Mouse (Mus musculus) midbrain, embryonic 10.5 days (tissue): ENCODE results near the gene Itga7. TPM values are rescaled to one million over a fixed set of nuclear protein-coding genes. Genes with fewer than 3 reads are reported as not detected.

Experiments used
- DNase-seq: peaks from one replicate; pipeline ENCODE4 v3.0.0-alpha.2; 2017; ENCODE audit warnings: low spot score
- H3K27ac ChIP-seq: fragments of 300-500 bp; sonication (generic); replicated peaks from 2 replicates; pipeline ENCODE4 v1.5.1; 2016; ENCODE audit warnings: mild to moderate bottlenecking
- H3K27me3 ChIP-seq: fragments of 300-500 bp; sonication (generic); 2 replicates; pipeline ENCODE4 v1.6.1; 2016; ENCODE audit warnings: low read depth, mild to moderate bottlenecking; ENCODE audit not compliant: poor library complexity, severe bottlenecking
- H3K36me3 ChIP-seq: fragments of 300-500 bp; sonication (generic); 2 replicates; pipeline ENCODE4 v1.6.1; 2016; ENCODE audit warnings: mild to moderate bottlenecking, moderate library complexity
- H3K4me1 ChIP-seq: fragments of 300-500 bp; sonication (generic); 2 replicates; pipeline ENCODE4 v1.6.1; 2016
- H3K4me3 ChIP-seq: fragments of 300-500 bp; sonication (generic); 2 replicates; pipeline ENCODE4 v1.5.1; 2016; ENCODE audit warnings: mild to moderate bottlenecking, moderate library complexity
- H3K9me3 ChIP-seq: fragments of 300-500 bp; sonication (generic); replicated peaks from 2 replicates; pipeline ENCODE4 v1.6.1; 2016; ENCODE audit warnings: mild to moderate bottlenecking
- WGBS: fragments of 180-500 bp; shearing (Covaris S2); methylation state at CpG from one replicate; pipeline ENCODE4 v1.1.7; 2016; 5-methylcytosine and 5-hydroxymethylcytosine counted together
- polyA plus RNA-seq: library from polyadenylated mRNA; unstranded; fragments of >200 nt; fragmentation: Nextera tagmentation; extraction: Ambion mirVana; gene quantifications from 2 replicates; pipeline ENCODE4 v1.2.1, GENCODE M21; 2016

The Itga7 gene
- polyA plus RNA-seq, 1 experiment from 2014 or later, result 1.9 TPM

DNA sequence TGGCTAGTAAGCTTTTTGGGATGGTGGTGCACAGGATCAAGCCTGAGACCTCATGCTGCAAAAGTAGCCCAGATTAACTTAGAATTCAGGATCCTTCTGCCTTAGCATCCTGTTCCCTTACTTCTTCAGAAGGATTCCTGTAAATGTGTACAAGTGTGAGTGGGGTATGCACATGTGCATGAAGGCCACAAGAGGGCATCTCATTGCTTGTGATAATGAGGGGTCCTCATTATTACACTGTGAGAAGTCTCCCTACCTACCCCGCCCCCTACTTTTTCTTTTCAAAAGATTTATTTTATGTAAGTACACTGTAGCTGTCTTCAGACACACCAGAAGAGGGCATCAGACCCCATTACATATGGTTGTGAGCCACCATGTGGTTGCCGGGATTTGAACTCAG lies 18.1 kb upstream of the Itga7 start:
- WGBS, result 84% methylated on average over 2 of the region's 2 CpGs
- Histone ChIP-seq H3K36me3 (peaks cover 46% of the 10 kb centered on the region), H3K4me1 (peaks cover 40% of the 10 kb centered on the region), H3K27ac (no peak overlapping the region), H3K4me3 (no peak overlapping the region), H3K27me3 (peaks cover 19% of the 10 kb centered on the region), H3K9me3 (no peaks in the 10 kb centered on the region)
- DNase-seq, result no peak

DNA sequence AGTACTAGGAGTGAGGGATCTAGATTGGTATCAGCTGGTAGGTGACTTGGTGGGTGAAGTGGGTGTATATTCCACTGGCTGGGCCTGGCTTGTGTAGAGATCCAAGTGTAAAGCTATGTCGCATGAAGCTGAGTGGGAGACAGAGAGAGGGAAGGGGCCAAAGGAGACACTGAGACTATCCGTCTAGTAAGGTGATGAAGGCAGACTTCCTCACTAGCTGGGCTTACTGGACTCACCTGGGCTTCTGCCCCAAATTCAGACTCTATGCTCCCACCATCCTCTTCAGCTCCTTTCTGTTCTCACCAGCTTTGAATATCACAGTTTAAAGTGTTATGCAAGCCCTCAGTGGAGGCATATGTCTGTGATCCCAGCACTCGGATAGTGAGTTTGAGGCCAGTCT lies 17.0 kb upstream of the Itga7 start:
- Histone ChIP-seq H3K27ac (no peak overlapping the region), H3K36me3 (peaks cover 41% of the 10 kb centered on the region), H3K4me1 (peaks cover 43% of the 10 kb centered on the region), H3K27me3 (peaks cover 8% of the 10 kb centered on the region), H3K4me3 (no peak overlapping the region), H3K9me3 (no peaks in the 10 kb centered on the region)
- no peak for DNase-seq
- 87% methylated on average over 3 of the region's 3 CpGs for WGBS

DNA sequence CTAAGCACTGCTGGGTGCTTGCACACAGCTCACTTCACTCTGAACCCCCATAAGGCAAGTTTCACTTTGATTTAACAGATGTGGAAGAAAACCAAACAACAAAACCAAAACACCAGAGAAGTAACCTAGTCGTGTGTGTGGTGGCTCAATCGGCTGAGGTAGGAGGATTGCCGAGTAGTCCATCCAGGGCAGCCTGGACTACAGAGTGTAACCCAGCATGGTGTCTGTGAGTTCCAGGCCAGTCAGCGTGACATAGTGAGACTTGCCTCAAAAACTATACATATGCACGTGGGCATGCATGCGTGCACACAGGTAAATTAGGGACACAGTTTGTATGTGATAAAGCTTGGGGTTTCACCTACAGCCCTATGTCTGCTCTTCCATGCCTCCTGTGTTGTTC lies 16.2 kb upstream of the Itga7 start:
- H3K4me1 ChIP-seq, result peaks cover 51% of the 10 kb centered on the region
- WGBS, result 89% methylated on average over 6 of the region's 6 CpGs

DNA sequence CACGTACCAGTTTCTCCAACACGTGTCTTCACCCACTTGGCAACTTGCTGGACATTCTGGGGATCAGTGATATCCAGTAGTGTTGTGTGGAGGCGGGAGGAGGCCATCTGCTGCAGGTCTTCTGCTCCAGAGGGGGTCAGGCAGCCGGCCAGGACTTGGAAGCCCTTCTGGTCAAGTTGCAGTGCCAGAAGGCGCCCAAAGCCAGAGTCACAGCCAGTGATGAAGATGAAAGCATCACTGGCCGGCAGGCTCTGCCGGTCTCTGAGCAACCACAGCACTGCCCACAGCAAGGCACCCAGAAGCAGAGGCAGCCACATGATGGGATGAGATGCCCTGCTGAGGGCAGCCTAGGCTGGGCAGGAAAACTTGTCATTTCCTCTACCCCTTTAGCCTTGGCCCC lies 15.4 kb upstream of the Itga7 start:
- Histone ChIP-seq H3K27ac (no peak overlapping the region), H3K9me3 (no peaks in the 10 kb centered on the region), H3K4me3 (no peak overlapping the region), H3K27me3 (no peaks in the 10 kb centered on the region), H3K4me1 (peaks cover 53% of the 10 kb centered on the region), H3K36me3 (peaks cover 36% of the 10 kb centered on the region)
- WGBS, result 80% methylated on average over 7 of the region's 7 CpGs
- DNase-seq, result no peak

More for the DNA sequence above, 16.2 kb upstream of the Itga7 start:
- H3K9me3 ChIP-seq, result no peaks in the 10 kb centered on the region
- peaks cover 2% of the 10 kb centered on the region; the same call in 1 of the 2 replicates for H3K27me3 ChIP-seq
- H3K27ac ChIP-seq, result no peak overlapping the region
- no peak overlapping the region for H3K4me3 ChIP-seq
- DNase-seq, result no peak
- peaks cover 36% of the 10 kb centered on the region for H3K36me3 ChIP-seq

DNA sequence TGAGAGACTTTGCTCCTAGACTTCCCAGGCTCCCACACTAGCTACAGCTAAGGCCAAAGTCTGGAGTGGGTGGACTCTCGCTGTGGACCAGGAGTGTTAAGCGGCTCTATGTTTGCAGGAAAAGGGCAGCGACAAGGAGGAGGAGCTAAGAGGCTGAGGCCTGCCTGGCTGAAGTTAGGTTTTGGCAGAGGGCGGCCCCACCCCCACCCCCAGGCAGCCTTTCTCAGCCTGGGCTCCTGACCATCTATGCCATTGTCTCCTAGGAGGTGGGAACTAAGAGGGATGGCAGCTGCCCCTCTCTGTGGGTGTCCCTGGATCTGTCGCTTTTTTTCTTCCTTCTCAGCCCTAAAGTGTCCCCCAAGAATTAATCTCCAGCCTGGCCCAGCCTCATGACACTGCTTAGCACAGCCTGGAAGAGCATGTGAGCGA lies 14.4 kb upstream of the Itga7 start:
- 9% methylated on average over 6 of the region's 6 CpGs for WGBS
- Histone ChIP-seq H3K9me3 (no peaks in the 10 kb centered on the region), H3K4me3 (no peak overlapping the region), H3K27ac (peak overlapping the region; percentile 57), H3K36me3 (peaks cover 30% of the 10 kb centered on the region), H3K4me1 (peaks cover 54% of the 10 kb centered on the region), H3K27me3 (no peaks in the 10 kb centered on the region)
- peak; percentile 37 for DNase-seq

DNA sequence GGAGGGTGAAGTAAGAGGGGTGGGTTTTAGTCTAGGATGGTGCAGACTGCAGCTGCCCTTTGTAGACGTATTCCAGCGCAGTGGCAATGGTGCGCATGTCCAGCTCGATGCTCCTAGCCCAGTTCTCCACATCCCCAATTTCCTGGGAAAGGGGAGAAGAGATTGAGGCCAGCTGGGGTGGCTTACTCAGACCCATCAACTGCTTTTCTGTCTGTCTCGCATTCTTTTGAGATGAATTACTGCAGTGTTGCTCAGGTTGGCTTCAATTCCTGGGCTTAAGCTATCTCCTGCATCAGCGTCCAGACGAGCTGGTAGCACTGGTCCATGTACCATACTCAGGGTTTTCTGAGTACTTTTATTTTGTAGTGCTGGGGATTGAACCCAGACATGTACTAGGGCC lies 13.7 kb upstream of the Itga7 start:
- Histone ChIP-seq H3K36me3 (peaks cover 29% of the 10 kb centered on the region), H3K4me1 (peaks cover 54% of the 10 kb centered on the region), H3K27ac (peak overlapping the region; percentile 57), H3K27me3 (no peaks in the 10 kb centered on the region), H3K4me3 (no peak overlapping the region), H3K9me3 (no peaks in the 10 kb centered on the region)
- DNase-seq, result no peak
- WGBS, result 84% methylated on average over 7 of the region's 7 CpGs

DNA sequence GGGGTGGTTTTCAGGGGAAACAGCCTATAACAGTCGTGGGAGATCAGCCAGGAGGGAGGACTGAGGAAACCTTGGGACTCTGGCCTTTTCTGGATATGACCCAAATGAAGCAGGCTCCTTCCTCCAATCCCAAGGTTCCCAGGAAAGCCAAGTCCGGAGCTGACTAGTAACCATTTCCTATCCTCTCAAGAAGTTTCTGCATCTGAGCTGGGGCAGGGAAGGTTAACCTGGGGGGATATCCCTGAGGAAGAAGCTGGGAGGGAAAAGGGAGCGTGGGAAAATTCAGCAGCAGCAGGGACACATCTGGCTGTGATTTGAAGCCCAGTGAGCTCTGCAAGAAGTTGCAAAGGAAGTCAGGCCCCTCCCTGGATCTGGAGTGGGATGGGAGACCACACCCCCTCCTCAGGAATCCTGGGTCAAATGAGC lies 12.9 kb upstream of the Itga7 start:
- DNase-seq, result no peak
- peaks cover 25% of the 10 kb centered on the region for H3K36me3 ChIP-seq
- no peaks in the 10 kb centered on the region for H3K27me3 ChIP-seq
- peaks cover 54% of the 10 kb centered on the region for H3K4me1 ChIP-seq
- H3K27ac ChIP-seq, result no peak overlapping the region
- no peaks in the 10 kb centered on the region for H3K9me3 ChIP-seq
- no peak overlapping the region for H3K4me3 ChIP-seq
- 80% methylated on average over 3 of the region's 3 CpGs for WGBS

DNA sequence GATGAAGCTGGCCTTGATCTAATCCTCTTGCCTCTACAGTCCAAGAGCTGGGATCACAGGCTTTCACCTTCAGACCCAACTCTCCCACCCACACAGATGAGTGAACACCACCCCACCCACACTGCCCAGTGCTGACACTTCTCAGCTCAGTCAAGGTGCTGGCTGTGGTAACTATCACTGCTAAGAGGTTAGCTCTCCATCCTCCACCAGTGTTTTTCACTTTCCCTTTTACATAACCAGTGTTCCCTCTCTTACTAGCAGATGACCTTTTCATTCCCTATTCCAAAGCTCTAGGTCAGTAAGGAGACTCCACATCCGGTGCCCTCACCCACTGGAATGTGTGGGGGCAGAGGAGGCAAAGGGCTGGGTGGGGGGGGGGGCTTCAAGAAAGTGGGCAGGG lies 12.4 kb upstream of the Itga7 start:
- Histone ChIP-seq H3K9me3 (no peaks in the 10 kb centered on the region), H3K4me3 (no peak overlapping the region), H3K4me1 (peaks cover 54% of the 10 kb centered on the region), H3K36me3 (peaks cover 22% of the 10 kb centered on the region), H3K27ac (no peak overlapping the region), H3K27me3 (no peaks in the 10 kb centered on the region)
- DNase-seq, result no peak
- 76% methylated on average over 1 of the region's 1 CpGs for whole genome bisulfite sequencing

DNA sequence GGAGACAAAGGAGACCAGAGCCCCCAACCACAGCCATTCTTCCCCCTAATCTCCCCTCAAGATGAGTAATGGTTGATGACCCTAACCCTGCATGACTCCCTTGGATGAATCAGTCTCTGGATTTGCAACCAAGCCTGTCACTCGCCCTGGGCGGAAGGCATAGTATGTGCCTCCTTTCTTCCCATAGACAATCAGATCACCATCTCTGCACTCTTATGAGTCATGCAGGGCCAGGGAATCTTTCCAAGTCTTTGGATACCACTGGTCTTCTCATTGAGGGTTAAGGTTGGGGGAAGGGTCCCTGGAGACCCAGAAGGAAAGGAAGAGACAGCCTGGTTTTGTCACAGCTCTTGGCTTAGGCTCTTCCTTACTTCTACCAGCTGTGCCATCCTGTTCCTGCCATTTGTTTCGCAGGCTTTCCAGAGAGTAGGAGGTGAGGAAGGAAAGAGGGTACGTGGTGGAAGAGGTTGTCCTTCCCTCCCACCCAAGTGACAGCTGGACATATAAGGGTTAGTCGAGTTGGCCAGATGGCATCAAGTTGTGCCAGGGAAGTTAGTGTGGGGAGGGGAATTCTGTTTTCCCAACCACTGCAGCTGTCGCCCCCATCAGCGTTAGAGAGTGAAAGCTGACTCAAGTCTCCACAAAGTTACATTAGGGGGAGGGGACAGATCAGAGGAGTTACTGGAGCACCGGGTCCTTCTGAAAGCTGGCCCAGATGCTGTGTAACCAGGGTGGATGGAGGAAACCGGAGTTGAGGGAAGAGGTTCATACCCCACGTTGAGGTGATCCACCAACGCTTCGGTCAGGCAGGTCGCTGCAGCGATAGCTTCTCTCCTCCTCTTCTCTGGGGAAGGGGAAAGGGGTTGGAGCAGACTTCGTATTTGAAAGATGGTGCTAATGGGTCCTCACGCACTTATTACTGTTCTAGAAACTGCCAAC lies 11.5 kb upstream of the Itga7 start:
- Histone ChIP-seq H3K4me1 (peaks cover 54% of the 10 kb centered on the region), H3K9me3 (no peaks in the 10 kb centered on the region), H3K27ac (peak overlapping the region; percentile 93), H3K4me3 (peak overlapping the region; percentile 94), H3K36me3 (peaks cover 14% of the 10 kb centered on the region), H3K27me3 (no peaks in the 10 kb centered on the region)
- 76% methylated on average over 16 of the region's 16 CpGs for WGBS
- no peak for DNase-seq

DNA sequence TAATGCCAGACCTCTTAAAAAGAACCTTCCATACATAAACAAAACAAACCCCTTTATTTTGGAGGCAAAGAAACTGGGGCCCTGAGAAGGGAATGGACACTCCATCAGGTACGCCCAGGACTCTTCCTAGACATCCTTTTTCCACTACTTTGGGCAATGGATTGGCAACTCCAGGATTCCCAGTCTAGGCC lies 10.9 kb upstream of the Itga7 start, which contains the start of gene Rdh5:
Rdh5 (minus strand) TSS at position 67 of the 191 bp plus-strand sequence.
- H3K4me3 ChIP-seq, result peak within 1 kb of the TSS; percentile 94
- peaks cover 9% of the 10 kb centered on the region for H3K36me3 ChIP-seq
- H3K9me3 ChIP-seq, result no peaks in the 10 kb centered on the region
- DNase-seq, result no peak
- peaks cover 54% of the 10 kb centered on the region for H3K4me1 ChIP-seq
- peak within 1 kb of the TSS; percentile 93 for H3K27ac ChIP-seq
- WGBS, result 10% methylated on average over 1 of the region's 1 CpGs
- peaks cover 3% of the 10 kb centered on the region; the same call in 1 of the 2 replicates for H3K27me3 ChIP-seq

DNA sequence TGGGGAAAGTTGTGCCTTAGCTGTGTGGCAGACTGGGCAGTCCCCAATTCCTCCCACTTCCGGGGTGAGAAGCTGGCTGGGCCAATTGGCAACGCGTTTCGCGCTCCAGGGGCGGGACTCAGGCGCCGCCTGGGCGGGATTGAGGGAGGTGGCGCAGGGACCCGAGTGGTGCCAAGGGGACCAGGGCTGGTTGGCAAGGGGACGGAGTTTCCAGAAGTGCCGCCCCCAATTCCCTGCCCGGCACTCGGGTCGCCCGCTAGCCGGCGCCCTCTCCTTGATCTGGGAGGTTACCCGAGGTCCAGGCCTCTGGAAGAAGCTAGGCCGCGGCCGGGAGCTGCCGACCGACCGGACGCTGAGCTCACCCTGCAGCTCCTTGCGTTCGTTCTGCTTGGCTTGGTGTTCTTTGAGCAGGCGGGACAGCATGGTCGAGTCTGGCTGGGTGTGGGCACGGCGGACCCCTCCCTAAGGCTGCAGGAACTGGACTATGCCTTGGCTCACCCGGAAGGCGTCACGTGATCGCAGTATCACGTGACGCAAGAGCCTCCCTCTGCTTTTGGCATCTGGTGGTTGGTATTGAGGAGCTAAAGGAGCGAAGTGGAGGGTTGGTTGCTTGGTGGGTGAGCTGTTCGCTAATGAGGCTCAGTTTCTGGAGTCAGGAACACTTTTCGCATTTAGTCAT lies 10.5 kb upstream of the Itga7 start:
- peaks cover 54% of the 10 kb centered on the region for H3K4me1 ChIP-seq
- WGBS, result under 1% methylated on average over 42 of the region's 42 CpGs
- peaks cover 8% of the 10 kb centered on the region for H3K27me3 ChIP-seq

DNA sequence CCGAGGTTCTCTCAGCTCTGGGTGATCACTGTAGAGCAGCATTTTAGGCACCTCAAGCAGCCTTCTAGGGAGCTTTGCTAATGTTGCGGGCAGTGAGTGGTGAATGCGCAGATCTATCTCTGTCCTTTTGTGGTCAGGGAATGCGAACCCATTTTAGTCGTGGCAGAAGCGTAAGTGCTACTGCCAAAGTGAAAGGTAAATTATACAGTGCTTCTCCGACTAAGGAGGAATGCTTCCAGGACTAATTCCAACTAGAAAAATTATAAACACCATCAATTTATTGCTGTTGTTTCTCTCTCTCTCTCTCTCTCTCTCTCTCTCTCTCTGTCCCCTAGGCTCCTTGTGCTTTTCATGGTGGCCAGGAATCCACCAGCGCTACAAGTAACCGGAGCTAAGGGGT lies 9.7 kb upstream of the Itga7 start, which contains the start of gene Bloc1s1:
Bloc1s1 (minus strand) TSS at position 101 of the 400 bp plus-strand sequence.
- WGBS, result 69% methylated on average over 9 of the region's 9 CpGs
- DNase-seq, result no peak
- no peaks in the 10 kb centered on the region for H3K36me3 ChIP-seq

More for the DNA sequence above, 10.5 kb upstream of the Itga7 start:
- peak; percentile 89 for DNase-seq
- Histone ChIP-seq H3K9me3 (no peaks in the 10 kb centered on the region), H3K27ac (peak overlapping the region; percentile 93), H3K36me3 (peaks cover 4% of the 10 kb centered on the region), H3K4me3 (peak overlapping the region; percentile 94)

DNA sequence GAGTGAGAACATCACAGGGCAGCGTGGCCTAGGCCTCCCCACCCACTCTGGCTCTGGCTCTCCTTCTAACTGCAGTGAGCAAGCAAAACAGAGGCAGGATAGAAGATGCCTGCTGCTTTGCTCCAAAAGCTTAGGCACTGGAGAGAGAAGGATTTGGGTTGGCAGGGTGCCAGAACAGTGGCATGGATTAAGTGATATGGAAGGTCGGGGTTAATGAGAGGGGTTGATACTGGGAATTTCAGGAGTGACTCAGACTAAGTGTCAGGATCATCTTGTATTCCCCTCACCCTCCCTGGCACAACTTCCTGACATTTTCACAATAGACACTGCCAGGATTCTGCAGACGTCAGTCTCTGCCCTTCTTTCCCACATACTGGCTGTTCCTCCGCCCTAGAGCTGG lies 5.3 kb upstream of the Itga7 start:
- Histone ChIP-seq H3K27me3 (peaks cover 48% of the 10 kb centered on the region), H3K4me3 (no peak overlapping the region), H3K4me1 (peaks cover 10% of the 10 kb centered on the region), H3K27ac (no peak overlapping the region), H3K9me3 (no peaks in the 10 kb centered on the region), H3K36me3 (no peaks in the 10 kb centered on the region)
- DNase-seq, result no peak
- 34% methylated on average over 4 of the region's 4 CpGs for WGBS

More for the DNA sequence above, 9.7 kb upstream of the Itga7 start, which contains the start of gene Bloc1s1:
- Histone ChIP-seq H3K27ac (peak within 1 kb of the TSS; percentile 93), H3K9me3 (no peaks in the 10 kb centered on the region), H3K4me1 (peaks cover 48% of the 10 kb centered on the region), H3K4me3 (peak within 1 kb of the TSS; percentile 94), H3K27me3 (peaks cover 10% of the 10 kb centered on the region)
